Mouse (Mus musculus) thymus, postnatal 14 days (tissue): Measurements from ENCODE around the gene P2rx7.

Experiments
- DNase-seq: peaks from one replicate; pipeline ENCODE4 v3.0.0; 2021

P2rx7 gene

GRCm38 (mm10) chr5:122733881-122734280, 90.2 kb downstream of the P2rx7 start:
- DNase-seq, result peak; percentile 70

DNA sequence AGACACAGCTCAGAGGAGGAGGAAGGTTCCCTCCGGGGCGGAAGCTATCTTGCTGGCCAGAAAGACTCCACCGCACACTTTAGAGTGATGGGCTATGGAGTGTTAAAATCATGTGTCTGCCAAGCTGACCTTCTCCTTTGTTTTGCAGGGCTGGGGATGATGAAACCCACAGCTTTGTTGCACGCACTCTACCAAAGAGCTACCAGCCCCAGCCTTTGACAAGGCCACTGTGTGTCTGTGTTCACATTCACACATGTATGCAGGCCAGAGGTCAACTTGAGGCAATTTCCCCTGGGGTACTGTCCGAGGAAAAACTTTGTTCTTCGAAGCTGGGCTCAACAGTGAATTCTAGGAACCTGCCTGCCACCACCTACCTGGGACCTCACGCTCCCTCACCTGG, 92.1 kb downstream of the P2rx7 start:
- no peak for DNase-seq

- no peak for DNase-seq
Measured at GRCm38 (mm10) chr5:122736761-122737160, 93.0 kb downstream of the P2rx7 start.
